Mouse (Mus musculus): ENCODE measurements around the gene Mbnl2.

- peak; percentile 44; the same call in 1 of the 2 replicates for TF ChIP-seq CTCF (IDR thresholded peaks at IDR 0.05; ENCODE audit: extremely low read depth, insufficient read length, insufficient replicate concordance, low read depth, low read length)
- no peak for TF ChIP-seq POLR2A (IDR thresholded peaks at IDR 0.05; ENCODE audit: low read depth, low read length)
Observed at GRCm38 (mm10) chr14:120390231-120390944, 114.9 kb downstream of the Mbnl2 start.

All from small intestine, adult 2 months (tissue).